Mouse (Mus musculus): ENCODE results near the gene Thrap3. TPM values are rescaled to one million over a fixed set of nuclear protein-coding genes. Genes with fewer than 3 reads are reported as not detected.

Gene Thrap3
- total RNA-seq (2021) = 10 to 100 TPM; 90.9 to 92.4 TPM
- long read RNA-seq, experiment 1, full-length matches to known transcripts = 2 of 13 reads
- long read RNA-seq, experiment 1, partial matches to known transcripts = 0 of 13 reads
- long read RNA-seq, experiment 1, other reads (novel, unspliced or antisense) = 11 of 13 reads
- long read RNA-seq, experiment 2, partial matches to known transcripts = 1 of 10 reads
- long read RNA-seq, experiment 2, other reads (novel, unspliced or antisense) = 8 of 10 reads

GRCm38 (mm10) chr4:126202303-126203181 is at the start of gene Thrap3:
Gene Thrap3 (minus strand): TSS chr4:126202760.
- peak; percentile 100 for DNase-seq

- peak; percentile 48 for DNase-seq
Observed at GRCm38 (mm10) chr4:126251655-126252254, 49.2 kb upstream of the Thrap3 start.

GRCm38 (mm10) chr4:126250659-126251058 is 48.1 kb upstream of the Thrap3 start:
- no peak for DNase-seq

- DNase-seq = no peak
Observed at GRCm38 (mm10) chr4:126248261-126248868, 45.8 kb upstream of the Thrap3 start.

- DNase-seq = no peak
Observed at GRCm38 (mm10) chr4:126246202-126246889, 43.8 kb upstream of the Thrap3 start.

- no peak for DNase-seq
Observed at GRCm38 (mm10) chr4:126242510-126242909, 40.0 kb upstream of the Thrap3 start.

GRCm38 (mm10) chr4:126241956-126242355 is 39.4 kb upstream of the Thrap3 start:
- DNase-seq = no peak

GRCm38 (mm10) chr4:126239862-126240475 is 37.4 kb upstream of the Thrap3 start:
- DNase-seq = no peak

- DNase-seq = peak; percentile 73
Observed at GRCm38 (mm10) chr4:126237721-126238242, 35.2 kb upstream of the Thrap3 start.

GRCm38 (mm10) chr4:126236467-126237280 is 34.1 kb upstream of the Thrap3 start:
- DNase-seq = no peak

GRCm38 (mm10) chr4:126235191-126235590 is 32.6 kb upstream of the Thrap3 start:
- DNase-seq = no peak

- no peak for DNase-seq
Observed at GRCm38 (mm10) chr4:126234496-126235175, 32.1 kb upstream of the Thrap3 start.

GRCm38 (mm10) chr4:126233676-126234308 is 31.2 kb upstream of the Thrap3 start:
- DNase-seq = no peak

- no peak for DNase-seq
Observed at GRCm38 (mm10) chr4:126229900-126230299, 27.3 kb upstream of the Thrap3 start.

GRCm38 (mm10) chr4:126228144-126228543 is 25.6 kb upstream of the Thrap3 start:
- no peak for DNase-seq

GRCm38 (mm10) chr4:126227077-126227761 is 24.7 kb upstream of the Thrap3 start:
- peak; percentile 83 for DNase-seq

GRCm38 (mm10) chr4:126226640-126227039 is 24.1 kb upstream of the Thrap3 start:
- no peak for DNase-seq

- DNase-seq = no peak
Observed at GRCm38 (mm10) chr4:126222631-126223030, 20.1 kb upstream of the Thrap3 start.

- DNase-seq = no peak
Observed at GRCm38 (mm10) chr4:126220045-126220444, 17.5 kb upstream of the Thrap3 start.

Data from gastrocnemius, postnatal 25 days (tissue).